Mouse (Mus musculus) hindbrain, postnatal 0 days (tissue): ENCODE data around the gene Fignl1. TPM values are rescaled to one million over a fixed set of nuclear protein-coding genes. Genes with fewer than 3 reads are reported as not detected.

Experiments used
- ATAC-seq: fragments of 200-750 bp; cut with Nextera tagmentation; 2 replicates; pipeline ENCODE4 v1.8.0; 2017; ENCODE audit warnings: mild to moderate bottlenecking, moderate TSS enrichment, moderate library complexity
- DNase-seq: peaks from one replicate; pipeline ENCODE4 v3.0.0-alpha.2; 2015; ENCODE audit warnings: low spot score
- H3K27ac ChIP-seq: fragments of 300-500 bp; sonication (generic); 2 replicates; pipeline ENCODE4 v1.5.1; 2014; ENCODE audit warnings: mild to moderate bottlenecking
- H3K27me3 ChIP-seq: fragments of 300-500 bp; sonication (generic); 2 replicates; pipeline ENCODE4 v1.6.1; 2014; ENCODE audit warnings: low read length, mixed read lengths; ENCODE audit not compliant: insufficient read depth
- H3K36me3 ChIP-seq: fragments of 300-500 bp; sonication (generic); 2 replicates; pipeline ENCODE4 v1.6.1; 2014; ENCODE audit warnings: low read length, mixed read lengths; ENCODE audit not compliant: insufficient read depth
- H3K4me1 ChIP-seq: fragments of 300-500 bp; sonication (generic); 2 replicates; pipeline ENCODE4 v1.6.1; 2014; ENCODE audit warnings: antibody characterized with exemption, low read length, mixed read lengths; ENCODE audit not compliant: insufficient read depth
- H3K4me2 ChIP-seq: fragments of 300-500 bp; sonication (generic); 2 replicates; pipeline ENCODE4 v1.6.1; 2014; ENCODE audit warnings: low read depth, mild to moderate bottlenecking, low read length, moderate library complexity, mixed read lengths
- H3K4me3 ChIP-seq: fragments of 300-500 bp; sonication (generic); 2 replicates; pipeline ENCODE4 v1.5.1; 2014; ENCODE audit warnings: low read length
- H3K9ac ChIP-seq: fragments of 300-500 bp; sonication (generic); replicated peaks from 2 replicates; pipeline ENCODE4 v1.6.1; 2014; ENCODE audit warnings: mild to moderate bottlenecking, low read length, moderate library complexity, mixed read lengths
- H3K9me3 ChIP-seq: fragments of 300-500 bp; sonication (generic); 2 replicates; pipeline ENCODE4 v1.6.1; 2016; ENCODE audit warnings: low read length, mixed read lengths
- CTCF ChIP-seq: IDR thresholded peaks from 2 replicates; pipeline ENCODE4 v1.5.1; 2016; ENCODE audit warnings: antibody characterized with exemption, control low read depth, low read depth
- WGBS: fragments of 180-500 bp; shearing (Covaris S2); extraction: QIAGEN DNeasy Blood & Tissue Kit; methylation state at CpG from one replicate; pipeline ENCODE4 v1.1.7; 2014; 5-methylcytosine and 5-hydroxymethylcytosine counted together
- polyA plus RNA-seq: library from polyadenylated mRNA; unstranded; fragments of >200 nt; fragmentation: Nextera tagmentation; extraction: Ambion mirVana; gene quantifications from 2 replicates; pipeline ENCODE4 v1.2.1, GENCODE M21; 2015
- total RNA-seq: library from RNA; depleted of rRNA; stranded (reverse); fragments of >200 nt; gene quantifications from 2 replicates; pipeline ENCODE4 v1.2.3, GENCODE M21; 2014; rRNA removed

The Fignl1 gene
- total and polyA plus RNA-seq, 2 experiments from 2014 or later: 7.0 to 11.3 TPM

DNA sequence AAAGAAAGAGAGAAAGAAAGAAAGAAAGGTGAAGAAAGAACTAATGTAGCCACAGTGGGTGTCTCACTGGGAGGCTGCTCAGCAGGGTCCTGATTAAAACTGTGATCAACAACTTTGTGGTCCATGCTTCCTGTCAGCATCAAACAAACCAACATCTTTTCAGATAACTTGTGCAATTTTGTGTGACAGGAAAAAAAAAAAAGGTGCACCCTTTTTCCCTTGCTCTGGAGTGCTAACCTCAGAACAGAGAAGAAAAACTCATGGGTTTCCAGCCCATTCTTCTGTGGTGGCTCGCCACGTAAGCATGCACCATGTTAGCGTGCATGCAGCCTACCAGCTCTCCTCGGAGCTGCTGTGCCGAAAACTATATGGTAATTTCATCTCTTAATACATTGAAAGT lies 67.2 kb downstream of the Fignl1 start:
- no peaks in the 10 kb centered on the region for H3K9me3 ChIP-seq
- H3K27me3 ChIP-seq: no peaks in the 10 kb centered on the region
- no peaks in the 10 kb centered on the region for H3K36me3 ChIP-seq
- TF ChIP-seq CTCF: no peak
- H3K4me2 ChIP-seq: no peak overlapping the region
- H3K9ac ChIP-seq: no peak overlapping the region
- WGBS: 93% methylated on average over 5 of the region's 5 CpGs
- no peak for ATAC-seq
- H3K4me3 ChIP-seq: no peak overlapping the region
- no peak overlapping the region for H3K27ac ChIP-seq
- H3K4me1 ChIP-seq: no peaks in the 10 kb centered on the region
- DNase-seq: no peak

DNA sequence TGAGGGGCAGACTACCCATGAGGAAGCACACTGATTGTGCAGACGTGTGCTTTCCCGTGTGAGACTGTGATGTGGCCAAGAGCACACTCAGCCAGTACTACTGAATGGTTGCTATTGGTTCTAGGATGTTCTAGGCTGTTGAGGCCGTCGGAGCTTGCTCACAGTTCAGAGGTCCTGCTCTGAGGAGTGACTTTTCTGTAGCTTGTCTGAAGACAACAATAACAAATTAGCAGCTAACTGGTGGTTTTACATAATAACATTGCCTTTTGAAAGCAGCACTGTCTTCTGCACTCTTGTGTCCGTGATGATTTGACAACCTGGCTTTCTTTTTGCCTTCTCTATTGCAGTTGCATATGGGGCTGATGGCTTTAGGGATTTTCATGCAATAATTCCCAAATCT lies 68.2 kb downstream of the Fignl1 start:
- WGBS: 74% methylated on average over 5 of the region's 5 CpGs
- no peak for DNase-seq
- no peak for ATAC-seq
- Histone ChIP-seq H3K9ac (no peak overlapping the region), H3K4me2 (no peak overlapping the region), H3K4me1 (no peaks in the 10 kb centered on the region), H3K4me3 (no peak overlapping the region), H3K9me3 (no peaks in the 10 kb centered on the region), H3K36me3 (no peaks in the 10 kb centered on the region), H3K27me3 (no peaks in the 10 kb centered on the region), H3K27ac (no peak overlapping the region)
- no peak for TF ChIP-seq CTCF

DNA sequence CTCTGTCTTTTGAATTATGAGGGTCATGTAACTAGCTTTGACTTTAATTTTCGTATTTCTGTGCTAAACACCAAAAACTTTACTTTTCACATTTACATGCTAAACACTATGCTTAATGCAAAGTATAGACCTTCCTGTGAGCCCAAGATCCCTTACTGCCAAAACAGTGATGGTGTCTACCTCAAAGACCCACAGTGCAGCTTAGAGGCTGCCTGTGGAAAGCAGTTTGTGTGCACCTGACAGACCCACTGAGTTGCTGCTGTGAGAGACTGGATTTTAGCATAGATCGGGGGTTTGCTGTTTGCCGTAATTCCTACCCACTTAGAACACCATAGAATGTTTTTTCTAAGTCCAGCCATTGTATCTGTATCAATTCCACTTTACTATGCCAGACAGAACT lies 69.7 kb downstream of the Fignl1 start:
- Histone ChIP-seq H3K4me1 (no peaks in the 10 kb centered on the region), H3K4me2 (no peak overlapping the region), H3K36me3 (no peaks in the 10 kb centered on the region), H3K27me3 (no peaks in the 10 kb centered on the region), H3K9ac (no peak overlapping the region), H3K27ac (no peak overlapping the region), H3K9me3 (no peaks in the 10 kb centered on the region), H3K4me3 (no peak overlapping the region)
- DNase-seq: no peak
- TF ChIP-seq CTCF: no peak
- WGBS: 92% methylated on average over 3 of the region's 3 CpGs
- no peak for ATAC-seq

DNA sequence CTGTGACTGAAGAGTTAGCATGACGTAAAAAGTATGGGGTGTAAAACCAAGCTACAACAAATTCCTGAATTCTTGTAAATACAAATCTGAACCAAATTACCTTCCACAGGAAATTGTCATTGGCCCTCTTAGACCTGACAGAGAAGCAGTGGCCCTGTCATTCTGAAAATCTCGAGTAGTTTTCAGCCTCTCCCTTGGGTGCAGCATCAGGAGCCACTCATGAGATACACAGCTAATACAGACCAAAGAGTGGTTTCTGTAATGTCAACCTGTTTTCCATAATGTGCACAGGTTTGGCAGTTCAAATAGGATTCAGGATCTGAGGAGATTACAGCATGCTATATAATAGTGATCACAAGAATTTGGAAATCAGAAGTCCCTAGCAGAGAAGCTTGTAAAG lies 71.2 kb downstream of the Fignl1 start:
- ATAC-seq: no peak
- 65% methylated on average over 2 of the region's 2 CpGs for WGBS
- Histone ChIP-seq H3K27me3 (no peaks in the 10 kb centered on the region), H3K4me2 (no peak overlapping the region), H3K4me1 (no peaks in the 10 kb centered on the region), H3K9ac (no peak overlapping the region), H3K9me3 (no peaks in the 10 kb centered on the region), H3K36me3 (no peaks in the 10 kb centered on the region), H3K4me3 (no peak overlapping the region), H3K27ac (no peak overlapping the region)
- no peak for TF ChIP-seq CTCF
- DNase-seq: no peak

Other genes starting within 250 kb of the Fignl1 start
- not detected in 2 replicates for gene 4930512M02Rik, start 181.1 kb downstream of the Fignl1 start, total RNA-seq
- gene 4930512M02Rik, start 181.1 kb downstream of the Fignl1 start, polyA plus RNA-seq: not detected in 2 replicates
- 4.0 and 4.6 TPM in 2 replicates for gene Ikzf1, start 124.0 kb downstream of the Fignl1 start, total RNA-seq
- 0.78 and 0.91 TPM in 2 replicates for gene Ikzf1, start 124.0 kb downstream of the Fignl1 start, polyA plus RNA-seq
- 11.4 and 13.7 TPM in 2 replicates for gene Ddc, start 89.2 kb upstream of the Fignl1 start, total RNA-seq
- gene Ddc, start 89.2 kb upstream of the Fignl1 start, polyA plus RNA-seq: 15.4 and 20.5 TPM in 2 replicates
- 92.9 and 111 TPM in 2 replicates for gene Grb10, start 229.7 kb upstream of the Fignl1 start, total RNA-seq
- 45.6 and 48.7 TPM in 2 replicates for gene Grb10, start 229.7 kb upstream of the Fignl1 start, polyA plus RNA-seq